Mouse (Mus musculus) bone marrow, adult 2 months (tissue): ENCODE results near the gene Nrxn1. TPM values are rescaled to one million over a fixed set of nuclear protein-coding genes. Genes with fewer than 3 reads are reported as not detected.

Experiments used
- H3K27ac ChIP-seq: fragments of 200-500 bp; 2 replicates; pipeline ENCODE4 v1.5.1; 2012; ENCODE audit warnings: low read depth, mild to moderate bottlenecking, control low read depth, inconsistent platforms, low read length; ENCODE audit not compliant: control insufficient read depth, poor library complexity, insufficient read depth
- H3K4me1 ChIP-seq: fragments of 200-500 bp; 2 replicates; pipeline ENCODE4 v1.6.1; 2011; ENCODE audit warnings: low read length; ENCODE audit not compliant: control insufficient read depth, insufficient read depth
- H3K4me3 ChIP-seq: fragments of 200-500 bp; replicated peaks from 2 replicates; pipeline ENCODE3; 2011; ENCODE audit warnings: mild to moderate bottlenecking, low read depth, low read length, control low read depth; ENCODE audit not compliant: control insufficient read depth
- CTCF ChIP-seq: fragments of 200-500 bp; IDR thresholded peaks from 2 replicates; pipeline ENCODE4 v1.5.1; 2011; ENCODE audit warnings: low read length, control low read depth; ENCODE audit not compliant: control insufficient read depth, insufficient read depth
- POLR2A ChIP-seq: fragments of 200-500 bp; IDR thresholded peaks from 2 replicates; pipeline ENCODE4 v1.6.1; 2011; ENCODE audit warnings: low read depth, mild to moderate bottlenecking, control low read depth, low read length, borderline replicate concordance; ENCODE audit not compliant: control insufficient read depth
- WGBS: fragments of 180-500 bp; shearing (Covaris S2); methylation state at CpG from one replicate; pipeline ENCODE4 v1.1.7; 2018; 5-methylcytosine and 5-hydroxymethylcytosine counted together
- polyA plus RNA-seq: library from polyadenylated mRNA; stranded (reverse); fragments of >200 nt; gene quantifications from 2 replicates; pipeline ENCODE4 v1.2.4, GENCODE M21; 2011; ENCODE audit warnings: low replicate concordance; ENCODE audit not compliant: missing spikeins, insufficient read depth, insufficient read length

Gene Nrxn1
- polyA plus RNA-seq, 1 experiment: not detected

DNA sequence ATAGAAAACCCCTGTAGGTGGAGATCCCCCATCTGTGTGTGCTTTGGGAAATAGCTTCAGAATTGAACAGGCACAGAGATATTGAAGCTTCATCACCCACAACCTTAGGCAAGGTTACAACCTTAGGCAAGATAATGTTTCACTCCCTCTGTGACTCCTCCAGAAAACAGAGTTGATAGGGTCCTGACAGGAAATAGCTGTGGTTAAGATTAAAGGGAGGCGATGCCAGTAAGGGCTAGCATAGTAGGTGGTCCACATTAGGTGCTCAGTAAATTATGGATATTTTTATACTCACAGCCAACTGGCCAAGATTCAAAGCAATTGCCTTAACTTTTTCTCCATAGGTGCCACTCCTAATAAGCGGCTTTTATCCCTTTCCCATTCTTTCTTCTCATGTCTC is 284.6 kb downstream of the Nrxn1 start:
- Histone ChIP-seq H3K4me1 (no peaks in the 10 kb centered on the region), H3K27ac (no peak overlapping the region), H3K4me3 (no peak overlapping the region)
- TF ChIP-seq CTCF: no peak
- no peak for TF ChIP-seq POLR2A
- WGBS: 63% methylated on average over 2 of the region's 2 CpGs

DNA sequence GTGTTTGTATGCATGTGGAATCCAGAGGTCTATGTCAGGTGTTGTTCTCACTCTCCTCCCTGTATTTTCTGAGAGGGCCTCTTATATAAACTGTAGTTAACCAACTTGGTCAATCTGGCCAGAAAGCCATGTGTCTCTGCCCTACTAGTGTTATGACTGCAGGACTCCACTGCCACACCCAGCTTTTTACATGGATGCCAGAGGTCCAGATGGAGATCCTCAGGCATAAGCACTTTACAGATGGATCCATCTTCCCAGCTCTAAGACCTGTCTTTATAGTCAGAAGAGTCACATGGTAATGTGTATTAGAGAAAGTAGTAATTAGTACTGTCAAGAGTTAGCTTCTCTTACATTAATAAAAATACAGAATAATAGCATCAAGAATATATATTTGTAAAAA is 285.7 kb downstream of the Nrxn1 start:
- no peak overlapping the region for H3K4me3 ChIP-seq
- TF ChIP-seq CTCF (no peak), POLR2A (no peak)
- H3K27ac ChIP-seq: no peak overlapping the region
- H3K4me1 ChIP-seq: no peaks in the 10 kb centered on the region

DNA sequence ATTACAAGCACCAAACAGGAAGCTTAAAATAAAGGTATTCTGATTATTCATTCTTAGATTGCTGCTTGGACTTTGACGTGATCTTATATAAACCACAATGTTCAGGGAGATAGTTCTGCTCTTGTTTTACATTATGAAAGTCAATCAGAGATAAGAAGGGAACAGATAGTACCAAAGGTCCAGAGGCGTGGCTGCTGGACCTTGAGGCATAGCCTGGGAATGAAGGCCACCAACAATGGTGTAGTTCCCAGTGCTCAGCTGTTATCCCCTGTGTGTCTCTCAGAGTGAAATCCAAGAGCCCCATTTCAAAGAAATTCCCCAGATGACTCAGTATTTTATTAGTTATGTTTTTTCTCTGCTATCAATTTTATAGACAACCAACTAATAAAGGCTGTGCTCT is 294.2 kb downstream of the Nrxn1 start:
- no peak for TF ChIP-seq CTCF
- no peak for TF ChIP-seq POLR2A
- H3K4me1 ChIP-seq: no peaks in the 10 kb centered on the region
- WGBS: 68% methylated on average over 2 of the region's 2 CpGs

DNA sequence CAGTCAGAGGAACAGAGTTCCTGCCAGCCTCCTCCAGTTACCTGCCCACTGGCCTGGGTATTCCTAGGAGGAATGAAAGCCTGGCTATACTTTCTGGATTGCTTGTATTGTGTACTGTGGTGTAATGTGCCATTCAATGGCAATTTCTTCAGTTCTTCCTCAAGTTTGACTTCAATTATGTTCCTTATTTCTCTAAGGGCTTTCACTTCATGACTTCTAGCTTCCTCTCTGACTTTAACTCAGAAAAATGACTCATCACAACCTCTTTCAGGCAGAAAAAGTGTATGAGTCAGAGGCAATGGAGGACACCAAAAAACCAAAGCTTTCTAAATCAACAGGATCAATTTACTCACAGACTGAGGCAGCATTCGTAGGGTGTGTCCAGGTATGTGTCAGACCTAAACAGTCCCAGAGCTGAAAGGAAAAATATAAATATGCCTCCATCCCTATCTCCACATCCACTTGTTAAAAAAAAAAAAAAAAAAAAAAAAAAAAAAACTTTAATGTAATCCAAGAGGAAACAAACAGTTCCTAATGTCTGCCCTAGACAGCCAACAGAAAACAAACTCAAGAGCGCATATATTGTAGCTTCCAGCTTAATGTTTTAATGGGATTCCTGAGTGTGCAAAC is 295.1 kb downstream of the Nrxn1 start:
- TF ChIP-seq POLR2A: no peak
- no peak for TF ChIP-seq CTCF
- no peak overlapping the region for H3K4me3 ChIP-seq
- WGBS: 79% methylated on average over 2 of the region's 2 CpGs
- no peaks in the 10 kb centered on the region for H3K4me1 ChIP-seq
- no peak overlapping the region for H3K27ac ChIP-seq

More for the DNA sequence above, 294.2 kb downstream of the Nrxn1 start:
- no peak overlapping the region for H3K27ac ChIP-seq
- no peak overlapping the region for H3K4me3 ChIP-seq

DNA sequence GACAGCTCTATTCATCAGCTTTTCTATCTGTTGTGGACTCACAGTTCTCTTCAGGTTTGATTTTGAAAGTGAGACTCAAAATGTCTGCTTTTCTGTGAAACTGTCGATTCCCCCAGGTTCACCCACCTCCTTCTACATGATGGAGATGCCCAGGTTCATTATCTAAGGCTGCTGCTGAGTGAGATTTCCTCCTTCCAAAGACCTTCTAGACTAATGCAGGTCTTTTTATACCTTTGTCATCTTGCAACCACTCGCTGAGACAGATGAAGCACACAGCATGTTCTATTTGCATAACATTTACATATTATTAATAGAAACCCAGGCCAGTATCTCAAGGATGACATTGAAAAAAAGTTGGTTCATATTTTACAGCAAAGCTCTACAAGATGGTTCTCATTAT is 295.9 kb downstream of the Nrxn1 start:
- 84% methylated on average over 2 of the region's 2 CpGs for WGBS
- TF ChIP-seq CTCF: no peak
- no peak for TF ChIP-seq POLR2A
- H3K27ac ChIP-seq: no peak overlapping the region
- H3K4me3 ChIP-seq: no peak overlapping the region
- no peaks in the 10 kb centered on the region for H3K4me1 ChIP-seq

DNA sequence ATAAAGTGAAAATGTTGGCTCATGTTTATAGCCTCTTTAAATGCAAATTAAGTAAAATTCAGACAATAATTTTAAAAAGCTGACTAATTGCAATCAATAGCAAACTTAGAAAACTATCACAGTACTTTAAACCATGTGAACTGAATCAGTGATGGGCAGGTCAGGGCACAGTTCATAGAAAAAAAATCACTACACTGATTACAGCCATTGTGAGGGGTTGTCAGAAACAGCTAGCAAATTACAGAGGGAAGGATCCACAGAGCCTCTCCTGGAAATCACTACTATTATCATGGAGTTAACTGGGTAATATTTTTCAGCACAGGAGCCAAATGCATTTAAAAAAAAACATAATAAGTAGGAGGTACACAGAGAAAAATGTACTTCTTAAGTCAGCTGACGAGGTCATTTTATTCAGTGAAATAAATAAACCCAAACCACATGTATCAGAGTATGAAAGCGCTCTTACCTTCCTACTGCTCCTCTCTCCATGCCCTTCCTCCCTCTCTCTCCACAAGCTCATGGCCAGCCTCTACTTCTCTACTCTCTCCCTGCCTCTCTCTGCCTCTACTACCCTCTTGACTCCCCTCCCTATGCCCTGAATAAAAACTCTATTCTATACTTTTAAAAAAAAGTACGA is 304.3 kb downstream of the Nrxn1 start:
- WGBS: 75% methylated on average over 3 of the region's 3 CpGs

DNA sequence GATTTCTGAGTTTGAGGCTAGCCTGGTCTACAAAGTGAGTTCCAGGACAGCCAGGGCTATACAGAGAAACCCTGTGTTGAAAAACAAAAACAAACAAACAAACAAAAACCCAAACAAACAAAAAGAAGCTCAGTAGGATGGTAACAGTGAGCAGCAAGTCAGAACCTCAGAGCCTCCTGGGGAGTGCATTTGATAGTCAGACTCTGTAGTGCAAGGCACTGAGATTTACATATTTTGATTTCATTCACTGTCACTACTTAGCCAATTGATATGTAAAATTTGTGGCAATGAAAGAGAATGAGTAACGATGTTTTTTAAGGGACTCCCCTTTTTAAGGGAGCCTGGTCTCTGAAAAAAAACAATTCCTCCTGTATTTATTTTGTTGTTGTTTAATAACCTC is 304.8 kb downstream of the Nrxn1 start:
- H3K27ac ChIP-seq: no peak overlapping the region
- H3K4me3 ChIP-seq: no peak overlapping the region
- H3K4me1 ChIP-seq: no peaks in the 10 kb centered on the region
- TF ChIP-seq CTCF (no peak), POLR2A (no peak)
- 72% methylated on average over 1 of the region's 1 CpGs for WGBS

More for the DNA sequence above, 304.3 kb downstream of the Nrxn1 start:
- Histone ChIP-seq H3K4me1 (no peaks in the 10 kb centered on the region), H3K27ac (no peak overlapping the region), H3K4me3 (no peak overlapping the region)
- TF ChIP-seq CTCF (no peak), POLR2A (no peak)

DNA sequence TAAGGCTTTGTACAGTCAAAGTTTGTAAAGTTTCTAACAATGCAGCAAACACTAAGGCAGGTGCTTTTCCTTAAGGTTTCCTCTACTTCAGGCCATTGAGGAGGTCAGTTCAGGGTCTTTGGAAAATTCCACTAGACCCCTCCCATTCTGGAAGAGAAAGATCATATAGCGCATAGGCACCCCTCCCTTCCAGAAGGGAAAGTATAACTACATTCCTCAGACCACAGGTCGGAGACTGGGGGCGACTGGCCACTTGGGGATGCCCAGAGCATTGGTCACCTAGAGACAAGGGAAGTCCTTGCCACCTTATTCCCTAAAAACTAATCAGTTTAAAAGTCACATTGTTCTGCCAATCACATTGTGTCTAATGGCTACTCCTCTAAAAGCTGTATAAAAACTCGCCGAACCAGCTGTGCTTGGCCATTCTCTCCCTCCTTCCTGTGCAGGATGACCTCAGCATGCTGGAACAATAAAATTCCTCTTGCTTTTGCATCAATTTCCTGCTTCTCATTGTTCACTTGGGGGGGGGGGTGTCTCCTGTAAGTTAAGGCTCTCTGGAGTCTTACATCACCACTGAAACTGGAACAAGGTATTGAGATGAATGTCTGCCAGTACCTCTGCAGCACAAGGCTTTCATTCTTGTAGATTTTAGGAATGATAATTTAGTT is 305.6 kb downstream of the Nrxn1 start:
- H3K27ac ChIP-seq: no peak overlapping the region
- 83% methylated on average over 5 of the region's 5 CpGs for WGBS
- H3K4me3 ChIP-seq: no peak overlapping the region
- H3K4me1 ChIP-seq: no peaks in the 10 kb centered on the region
- TF ChIP-seq POLR2A: no peak
- no peak for TF ChIP-seq CTCF

DNA sequence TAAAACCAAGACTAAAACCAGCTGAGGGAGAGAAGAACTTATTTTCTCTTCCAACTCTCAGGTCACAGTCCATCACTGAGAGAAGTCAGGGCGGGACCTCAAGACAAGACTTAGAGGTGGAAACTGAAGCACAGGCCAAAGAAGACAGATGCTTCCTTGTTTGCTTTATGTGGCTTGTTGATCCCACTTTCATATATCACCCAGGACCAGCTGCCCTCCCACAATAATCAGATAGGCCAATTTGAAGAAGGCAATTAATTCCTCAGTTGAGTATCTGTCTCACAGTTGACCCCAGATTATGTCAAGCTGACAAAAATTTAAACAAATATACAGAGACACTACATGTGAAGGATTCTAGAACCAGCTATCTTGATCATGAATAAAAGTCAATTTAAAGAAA is 312.4 kb downstream of the Nrxn1 start:
- Histone ChIP-seq H3K4me3 (no peak overlapping the region), H3K4me1 (no peaks in the 10 kb centered on the region), H3K27ac (no peak overlapping the region)
- 86% methylated on average over 1 of the region's 1 CpGs for WGBS
- no peak for TF ChIP-seq POLR2A
- no peak for TF ChIP-seq CTCF

DNA sequence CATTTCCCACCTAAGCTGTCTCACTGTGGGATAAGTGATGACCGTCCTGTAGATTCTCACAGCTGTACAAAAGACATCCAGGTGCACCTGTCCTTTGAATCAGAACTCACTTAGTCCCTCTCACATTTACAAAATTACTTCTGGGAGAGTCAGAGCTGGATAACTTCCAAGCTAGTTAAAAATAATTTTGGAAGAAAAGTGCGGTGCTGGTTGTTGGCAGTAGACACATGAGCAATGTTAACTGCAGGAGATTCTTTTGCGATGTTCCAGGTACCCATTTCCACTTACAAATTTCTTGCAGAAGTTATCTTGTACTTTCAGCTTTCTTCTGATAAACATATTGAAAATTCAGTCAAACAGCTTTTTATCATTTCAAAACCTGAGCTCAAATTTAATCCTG is 317.5 kb downstream of the Nrxn1 start:
- 74% methylated on average over 3 of the region's 3 CpGs for WGBS
- Histone ChIP-seq H3K4me3 (no peak overlapping the region), H3K27ac (no peak overlapping the region), H3K4me1 (no peaks in the 10 kb centered on the region)
- no peak for TF ChIP-seq CTCF
- TF ChIP-seq POLR2A: no peak
